Mouse (Mus musculus): ENCODE measurements around the gene Cd2bp2. TPM values are rescaled to one million over a fixed set of nuclear protein-coding genes. Genes with fewer than 3 reads are reported as not detected.

The Cd2bp2 gene
- 88.2 and 91.0 TPM in 2 replicates for polyA plus RNA-seq (2015; fragmentation: Nextera tagmentation; extraction: Ambion mirVana)

- H3K4me2 ChIP-seq (ENCODE audit: low read length), result peak within 1 kb of the TSS; percentile 96
- ATAC-seq, result peak; percentile 98
- H3K4me3 ChIP-seq (replicated peaks; ENCODE audit: low read length), result peak within 1 kb of the TSS; percentile 70
- under 1% methylated on average over 51 of the region's 51 CpGs for WGBS
- H3K9me3 ChIP-seq (ENCODE audit: control insufficient read depth, low read length), result no peaks in the 10 kb centered on the region
- peaks cover 21% of the 10 kb centered on the region for H3K4me1 ChIP-seq (replicated peaks; ENCODE audit: control insufficient read depth, insufficient read depth, low read length)
- no peaks in the 10 kb centered on the region for H3K27me3 ChIP-seq (replicated peaks; ENCODE audit: control insufficient read depth, insufficient read depth, low read length)
- H3K36me3 ChIP-seq (ENCODE audit: control insufficient read depth, insufficient read depth), result peaks cover 54% of the 10 kb centered on the region
- H3K27ac ChIP-seq (ENCODE audit: low read length), result peak within 1 kb of the TSS; percentile 87
- peak within 1 kb of the TSS; percentile 74 for H3K9ac ChIP-seq (replicated peaks; ENCODE audit: low read depth, low read length)
These were observed at the start of gene Cd2bp2 for GRCm38 (mm10) chr7:127195544-127196295. Gene Cd2bp2 (minus strand): TSS chr7:127196050.

GRCm38 (mm10) chr7:127244658-127245510 lies 49.0 kb upstream of the Cd2bp2 start:
- Histone ChIP-seq H3K4me3 (replicated peaks; ENCODE audit: low read length) (peak overlapping the region; percentile 84), H3K27me3 (replicated peaks; ENCODE audit: control insufficient read depth, insufficient read depth, low read length) (no peaks in the 10 kb centered on the region), H3K4me2 (ENCODE audit: low read length) (peak overlapping the region; percentile 93), H3K9me3 (ENCODE audit: control insufficient read depth, low read length) (no peaks in the 10 kb centered on the region), H3K27ac (ENCODE audit: low read length) (peak overlapping the region; percentile 89), H3K36me3 (ENCODE audit: control insufficient read depth, insufficient read depth) (no peaks in the 10 kb centered on the region; the same call in 1 of the 2 replicates), H3K4me1 (replicated peaks; ENCODE audit: control insufficient read depth, insufficient read depth, low read length) (peaks cover 21% of the 10 kb centered on the region), H3K9ac (replicated peaks; ENCODE audit: low read depth, low read length) (peak overlapping the region; percentile 77)
- WGBS, result 9% methylated on average over 32 of the region's 33 CpGs
- ATAC-seq, result peak; percentile 66

- Histone ChIP-seq H3K36me3 (ENCODE audit: control insufficient read depth, insufficient read depth) (no peaks in the 10 kb centered on the region), H3K27ac (ENCODE audit: low read length) (peak within 1 kb of the TSS; percentile 89), H3K9me3 (ENCODE audit: control insufficient read depth, low read length) (no peaks in the 10 kb centered on the region), H3K4me2 (ENCODE audit: low read length) (peak within 1 kb of the TSS; percentile 93), H3K4me1 (replicated peaks; ENCODE audit: control insufficient read depth, insufficient read depth, low read length) (peaks cover 21% of the 10 kb centered on the region), H3K9ac (replicated peaks; ENCODE audit: low read depth, low read length) (peak within 1 kb of the TSS; percentile 77), H3K27me3 (replicated peaks; ENCODE audit: control insufficient read depth, insufficient read depth, low read length) (no peaks in the 10 kb centered on the region), H3K4me3 (replicated peaks; ENCODE audit: low read length) (peak within 1 kb of the TSS; percentile 84)
- ATAC-seq, result peak; percentile 97
- WGBS, result under 1% methylated on average over 48 of the region's 56 CpGs
These were observed 48.2 kb upstream of the Cd2bp2 start, which contains the start of gene Zfp771 for GRCm38 (mm10) chr7:127243870-127244657. Gene Zfp771 (plus strand): TSS chr7:127244274.

- Histone ChIP-seq H3K4me1 (replicated peaks; ENCODE audit: control insufficient read depth, insufficient read depth, low read length) (peaks cover 21% of the 10 kb centered on the region), H3K9me3 (ENCODE audit: control insufficient read depth, low read length) (no peaks in the 10 kb centered on the region), H3K9ac (replicated peaks; ENCODE audit: low read depth, low read length) (peak overlapping the region; percentile 77), H3K4me2 (ENCODE audit: low read length) (peak overlapping the region; percentile 93), H3K4me3 (replicated peaks; ENCODE audit: low read length) (peak overlapping the region; percentile 84), H3K36me3 (ENCODE audit: control insufficient read depth, insufficient read depth) (no peaks in the 10 kb centered on the region), H3K27me3 (replicated peaks; ENCODE audit: control insufficient read depth, insufficient read depth, low read length) (no peaks in the 10 kb centered on the region), H3K27ac (ENCODE audit: low read length) (peak overlapping the region; percentile 89)
- 28% methylated on average over 2 of the region's 2 CpGs for whole genome bisulfite sequencing
- ATAC-seq, result no peak
These were observed 47.6 kb upstream of the Cd2bp2 start for GRCm38 (mm10) chr7:127243361-127243867.

- H3K36me3 ChIP-seq (ENCODE audit: control insufficient read depth, insufficient read depth), result peaks cover 25% of the 10 kb centered on the region
- H3K4me2 ChIP-seq (ENCODE audit: low read length), result peak overlapping the region; percentile 88
These were observed 38.9 kb upstream of the Cd2bp2 start for GRCm38 (mm10) chr7:127234777-127235176.

GRCm38 (mm10) chr7:127233765-127234164 lies 37.9 kb upstream of the Cd2bp2 start:
- H3K9ac ChIP-seq (replicated peaks; ENCODE audit: low read depth, low read length), result peak overlapping the region; percentile 96
- H3K9me3 ChIP-seq (ENCODE audit: control insufficient read depth, low read length), result no peaks in the 10 kb centered on the region
- no peak for ATAC-seq
- no peaks in the 10 kb centered on the region for H3K27me3 ChIP-seq (replicated peaks; ENCODE audit: control insufficient read depth, insufficient read depth, low read length)
- peak overlapping the region; percentile 88 for H3K4me2 ChIP-seq (ENCODE audit: low read length)
- H3K4me3 ChIP-seq (replicated peaks; ENCODE audit: low read length), result peak overlapping the region; percentile 85
- 4% methylated on average over 9 of the region's 9 CpGs for WGBS
- H3K36me3 ChIP-seq (ENCODE audit: control insufficient read depth, insufficient read depth), result peaks cover 25% of the 10 kb centered on the region
- H3K27ac ChIP-seq (ENCODE audit: low read length), result peak overlapping the region; percentile 100
- H3K4me1 ChIP-seq (replicated peaks; ENCODE audit: control insufficient read depth, insufficient read depth, low read length), result peaks cover 34% of the 10 kb centered on the region

More at GRCm38 (mm10) chr7:127234777-127235176, 38.9 kb upstream of the Cd2bp2 start:
- Histone ChIP-seq H3K9me3 (ENCODE audit: control insufficient read depth, low read length) (no peaks in the 10 kb centered on the region), H3K4me1 (replicated peaks; ENCODE audit: control insufficient read depth, insufficient read depth, low read length) (peaks cover 32% of the 10 kb centered on the region), H3K4me3 (replicated peaks; ENCODE audit: low read length) (no peak overlapping the region), H3K27me3 (replicated peaks; ENCODE audit: control insufficient read depth, insufficient read depth, low read length) (no peaks in the 10 kb centered on the region), H3K27ac (ENCODE audit: low read length) (no peak overlapping the region), H3K9ac (replicated peaks; ENCODE audit: low read depth, low read length) (no peak overlapping the region)
- 55% methylated on average over 2 of the region's 2 CpGs for WGBS
- ATAC-seq, result no peak

- peak overlapping the region; percentile 96 for H3K9ac ChIP-seq (replicated peaks; ENCODE audit: low read depth, low read length)
- H3K36me3 ChIP-seq (ENCODE audit: control insufficient read depth, insufficient read depth), result peaks cover 25% of the 10 kb centered on the region
- H3K27ac ChIP-seq (ENCODE audit: low read length), result peak overlapping the region; percentile 100
- peak overlapping the region; percentile 88 for H3K4me2 ChIP-seq (ENCODE audit: low read length)
- H3K27me3 ChIP-seq (replicated peaks; ENCODE audit: control insufficient read depth, insufficient read depth, low read length), result no peaks in the 10 kb centered on the region
- WGBS, result under 1% methylated on average over 27 of the region's 27 CpGs
- peak; percentile 47 for ATAC-seq
- peak overlapping the region; percentile 85 for H3K4me3 ChIP-seq (replicated peaks; ENCODE audit: low read length)
- H3K9me3 ChIP-seq (ENCODE audit: control insufficient read depth, low read length), result no peaks in the 10 kb centered on the region
- peaks cover 34% of the 10 kb centered on the region for H3K4me1 ChIP-seq (replicated peaks; ENCODE audit: control insufficient read depth, insufficient read depth, low read length)
These were observed 37.5 kb upstream of the Cd2bp2 start for GRCm38 (mm10) chr7:127233368-127233749.

GRCm38 (mm10) chr7:127232622-127233367 lies 36.9 kb upstream of the Cd2bp2 start, which contains the start of the genes Zfp553 and Sept1:
Gene Zfp553 (plus strand): TSS chr7:127233061.
Gene Sept1 (minus strand): TSS chr7:127233130.
- peaks cover 22% of the 10 kb centered on the region for H3K36me3 ChIP-seq (ENCODE audit: control insufficient read depth, insufficient read depth)
- H3K9ac ChIP-seq (replicated peaks; ENCODE audit: low read depth, low read length), result peak within 1 kb of the TSS; percentile 96
- peak within 1 kb of the TSS; percentile 99 for H3K4me2 ChIP-seq (ENCODE audit: low read length)
- no peaks in the 10 kb centered on the region for H3K9me3 ChIP-seq (ENCODE audit: control insufficient read depth, low read length)
- peak within 1 kb of the TSS; percentile 85 for H3K4me3 ChIP-seq (replicated peaks; ENCODE audit: low read length)
- peaks cover 34% of the 10 kb centered on the region for H3K4me1 ChIP-seq (replicated peaks; ENCODE audit: control insufficient read depth, insufficient read depth, low read length)
- peak; percentile 95 for ATAC-seq
- no peaks in the 10 kb centered on the region for H3K27me3 ChIP-seq (replicated peaks; ENCODE audit: control insufficient read depth, insufficient read depth, low read length)
- peak within 1 kb of the TSS; percentile 100 for H3K27ac ChIP-seq (ENCODE audit: low read length)
- under 1% methylated on average over 62 of the region's 64 CpGs for WGBS

Measured in forebrain, embryonic 16.5 days (tissue).